22 mouse cellular contexts compared by ENCODE assay signal in genomic region chr14:121893747-121894146, GRCm38 (mm10). TPM values are rescaled to one million over a fixed set of nuclear protein-coding genes. Genes with fewer than 3 reads are reported as not detected.
DNase-seq lines count a peak whose midpoint lies in the region; ATAC-seq and TF ChIP-seq lines count a peak whose summit lies in the region.
"Had no signal": no experiment of that assay in that cellular context is flagged by ENCODE, and none has a peak within 500 bp of the region (broad histone marks: within the 10 kb centered on the region; RNA-seq: fewer than 3 reads in every experiment).

No protein-coding gene starts in this region.

- no peak overlapping the region; the same call in 1 of the 2 replicates for H3K9ac ChIP-seq in liver, adult 2 months (ENCODE audit: low read depth, low read length)
- no peak overlapping the region for H3K9ac ChIP-seq in liver, embryonic 12.5 days
- H3K9ac ChIP-seq in intestine, embryonic 15.5 days: no peak overlapping the region
- H3K9ac ChIP-seq in intestine, postnatal 0 days (ENCODE audit: low read depth, low read length): no peak overlapping the region
- H3K9ac ChIP-seq: embryonic facial prominence, embryonic 13.5 days; forebrain, embryonic 12.5 days; heart, embryonic 13.5 days; hindbrain, embryonic 12.5 days had no signal

- no peak overlapping the region for H3K4me3 ChIP-seq in liver, adult 2 months (ENCODE audit: insufficient read depth, low read depth, low read length)
- H3K4me3 ChIP-seq in liver, embryonic 12.5 days: no peak overlapping the region
- no peak overlapping the region for H3K4me3 ChIP-seq in intestine, embryonic 15.5 days (replicated peaks)
- no peak overlapping the region for H3K4me3 ChIP-seq in intestine, postnatal 0 days (ENCODE audit: low read depth, low read length)
- H3K4me3 ChIP-seq: embryonic facial prominence, embryonic 13.5 days; forebrain, embryonic 12.5 days; heart, embryonic 13.5 days; hindbrain, embryonic 12.5 days had no signal

- TF ChIP-seq POLR2A in liver, adult 2 months (IDR thresholded peaks at IDR 0.05; ENCODE audit: extremely low read depth, insufficient read depth, low read length): no peak

- ATAC-seq in liver, embryonic 12.5 days: no peak
- ATAC-seq in intestine, embryonic 15.5 days: peak; percentile 36; the same call in 1 of the 2 replicates
- peak; percentile 68 for ATAC-seq in intestine, postnatal 0 days
- ATAC-seq: activated CD4-positive, CD25-positive, alpha-beta regulatory T cell, adult 4 months; forebrain, embryonic 16.5 days; Patski had no signal

- peaks cover 19% of the 10 kb centered on the region for H3K4me1 ChIP-seq in liver, adult 2 months (ENCODE audit: control insufficient read depth, insufficient read depth, low read length)
- H3K4me1 ChIP-seq in liver, embryonic 12.5 days: peaks cover 27% of the 10 kb centered on the region; the same call in 1 of the 2 replicates
- H3K4me1 ChIP-seq in intestine, embryonic 15.5 days (replicated peaks): peaks cover 10% of the 10 kb centered on the region; the same call in 1 of the 2 replicates
- no peaks in the 10 kb centered on the region for H3K4me1 ChIP-seq in intestine, postnatal 0 days (replicated peaks; ENCODE audit: control insufficient read depth, insufficient read depth, low read length)
- H3K4me1 ChIP-seq: forebrain, embryonic 12.5 days; hindbrain, embryonic 12.5 days had no signal

- H3K4me2 ChIP-seq in liver, embryonic 12.5 days: no peak overlapping the region
- no peak overlapping the region for H3K4me2 ChIP-seq in intestine, embryonic 15.5 days (replicated peaks)
- no peak overlapping the region for H3K4me2 ChIP-seq in intestine, postnatal 0 days (replicated peaks; ENCODE audit: low read depth)
- H3K4me2 ChIP-seq: embryonic facial prominence, embryonic 13.5 days; forebrain, embryonic 12.5 days; heart, embryonic 13.5 days; hindbrain, embryonic 12.5 days had no signal

- peak; percentile 43 for DNase-seq in kidney, adult 18-20 months
- DNase-seq in kidney, postnatal 10 days: no peak
- peak; percentile 66 for DNase-seq in liver, adult 2 months (ENCODE audit: extremely low read depth, low read depth, low spot score)
- no peak for DNase-seq in adrenal gland, adult (ENCODE audit: inconsistent age in 2 of 2, low spot score in 1 of 2)
- DNase-seq: adrenal gland, adult 2 months; adrenal gland, postnatal 25 days; cerebellum, adult 18-20 months; cerebellum, adult 9-11 months; cerebellum, postnatal 36 days; gastrocnemius, postnatal 25 days; heart, postnatal 4 days had no signal

- H3K27me3 ChIP-seq in liver, adult 2 months (ENCODE audit: control insufficient read depth, insufficient read depth, low read length): no peaks in the 10 kb centered on the region
- no peaks in the 10 kb centered on the region for H3K27me3 ChIP-seq in liver, embryonic 12.5 days (replicated peaks)
- H3K27me3 ChIP-seq in intestine, embryonic 15.5 days (replicated peaks): no peaks in the 10 kb centered on the region
- H3K27me3 ChIP-seq in intestine, postnatal 0 days (replicated peaks; ENCODE audit: control insufficient read depth, insufficient read depth, low read length): no peaks in the 10 kb centered on the region
- H3K27me3 ChIP-seq: CH12.LX; embryonic facial prominence, embryonic 13.5 days; forebrain, embryonic 12.5 days; heart, embryonic 13.5 days; hindbrain, embryonic 12.5 days; Patski had no signal

- H3K9me3 ChIP-seq in liver, embryonic 12.5 days (replicated peaks): no peaks in the 10 kb centered on the region
- no peaks in the 10 kb centered on the region for H3K9me3 ChIP-seq in intestine, embryonic 15.5 days
- no peaks in the 10 kb centered on the region for H3K9me3 ChIP-seq in intestine, postnatal 0 days (ENCODE audit: control insufficient read depth)
- H3K9me3 ChIP-seq: embryonic facial prominence, embryonic 13.5 days; forebrain, embryonic 12.5 days; heart, embryonic 13.5 days; hindbrain, embryonic 12.5 days had no signal

- no peaks in the 10 kb centered on the region for H3K36me3 ChIP-seq in liver, adult 2 months (ENCODE audit: control insufficient read depth, insufficient read depth, low read length)
- 0 out of 2 replicates have a peak, but pooled peaks cover 6% of the 10 kb centered on the region for H3K36me3 ChIP-seq in liver, embryonic 12.5 days
- H3K36me3 ChIP-seq in intestine, embryonic 15.5 days: no peaks in the 10 kb centered on the region
- no peaks in the 10 kb centered on the region; the same call in 1 of the 2 replicates for H3K36me3 ChIP-seq in intestine, postnatal 0 days (ENCODE audit: control insufficient read depth, insufficient read depth)
- H3K36me3 ChIP-seq: forebrain, embryonic 12.5 days had no signal

- 29% methylated on average over 6 of the region's 6 CpGs for whole genome bisulfite sequencing in liver, adult 2 months
- WGBS in liver, embryonic 12.5 days (ENCODE audit: insufficient replicate concordance): 83% methylated on average over 6 of the region's 6 CpGs
- 55% methylated on average over 6 of the region's 6 CpGs for WGBS in intestine, embryonic 15.5 days
- 38% methylated on average over 6 of the region's 6 CpGs for WGBS in intestine, postnatal 0 days

- no peak for TF ChIP-seq CTCF in liver, adult 2 months (IDR thresholded peaks at IDR 0.05; ENCODE audit: low read depth, low read length)
- TF ChIP-seq CTCF in intestine, postnatal 0 days (IDR thresholded peaks at IDR 0.05; ENCODE audit: low read depth): no peak

- H3K79me2 ChIP-seq in liver, adult 2 months (ENCODE audit: control insufficient read depth, insufficient read depth, low read length): peaks cover 35% of the 10 kb centered on the region

- H3K27ac ChIP-seq in liver, adult 2 months (replicated peaks; ENCODE audit: insufficient read depth, low read depth, low read length): peak overlapping the region; percentile 35; the same call in 1 of the 2 replicates
- H3K27ac ChIP-seq in liver, embryonic 12.5 days: no peak overlapping the region
- no peak overlapping the region for H3K27ac ChIP-seq in intestine, embryonic 15.5 days
- H3K27ac ChIP-seq in intestine, postnatal 0 days (ENCODE audit: low read depth, low read length): peak overlapping the region; percentile 7; the same call in 1 of the 2 replicates
- H3K27ac ChIP-seq: embryonic facial prominence, embryonic 13.5 days; forebrain, embryonic 12.5 days; heart, embryonic 13.5 days; hindbrain, embryonic 12.5 days had no signal

RNA-seq across cellular contexts. Expression of gene Ubac2, which starts 15.3 kb away (rescaled TPM):
- 20.3 and 25.8 TPM in 2 replicates for total RNA-seq in liver, adult 2 months (2014; rRNA removed)
- 43.5 and 49.4 TPM in 2 replicates for polyA plus RNA-seq in liver, adult 2 months (2012; rRNA removed)
- polyA plus RNA-seq in liver, embryonic 12.5 days (2016; fragmentation: Nextera tagmentation; extraction: Ambion mirVana): 25.5 and 29.2 TPM in 2 replicates
- polyA plus RNA-seq in intestine, embryonic 15.5 days (2015; fragmentation: Nextera tagmentation; extraction: Ambion mirVana): 59.3 and 61.1 TPM in 2 replicates
- polyA plus RNA-seq in intestine, postnatal 0 days (2015; fragmentation: Nextera tagmentation; extraction: Ambion mirVana): 39.2 and 39.9 TPM in 2 replicates

RNA-seq across cellular contexts. Expression of gene Gpr18, which starts 21.8 kb away (rescaled TPM):
- 0.34 and 0.37 TPM in 2 replicates for total RNA-seq in liver, adult 2 months (2014; rRNA removed)
- 0.26 and 0.93 TPM in 2 replicates for polyA plus RNA-seq in liver, adult 2 months (2012; rRNA removed)
- polyA plus RNA-seq in liver, embryonic 12.5 days (2016; fragmentation: Nextera tagmentation; extraction: Ambion mirVana): 0.08 TPM in 1 of 2 replicates, not detected in the other
- 0.29 and 0.34 TPM in 2 replicates for polyA plus RNA-seq in intestine, embryonic 15.5 days (2015; fragmentation: Nextera tagmentation; extraction: Ambion mirVana)
- polyA plus RNA-seq in intestine, postnatal 0 days (2015; fragmentation: Nextera tagmentation; extraction: Ambion mirVana): 0.10 and 0.13 TPM in 2 replicates
- total RNA-seq: gastrocnemius, postnatal 25 days; heart, postnatal 4 days had no signal
- polyA plus RNA-seq: heart, embryonic 13.5 days; hindbrain, embryonic 12.5 days had no signal

Comparison
In these comparisons a context has a peak if more than half of its experiments do, and no peak if none do; other contexts are left out.
1. DNase-seq: peak in kidney, adult 18-20 months (single experiment) and liver, adult 2 months (single experiment); none in kidney, postnatal 10 days (single experiment) and adrenal gland, adult (0 of 2).
2. H3K27ac ChIP-seq: peak in liver, adult 2 months (single experiment) and intestine, postnatal 0 days (single experiment); none in liver, embryonic 12.5 days (single experiment) and intestine, embryonic 15.5 days (single experiment).